Mouse (Mus musculus) T-helper 17 cell (primary cell): ENCODE measurements around the gene Hes6.

Experiments
- in situ Hi-C, 2 experiments: fragments of 300-600 bp; cut with MboI, MseI; formaldehyde crosslinking; loops; 1 replicate in 1 of 2; 2 replicates in 1 of 2; pipeline ENCODE4 v1.15.1; 2025; ENCODE audit warnings: high pct_unique_total_duplicates in 2 of 2

Gene Hes6

DNA sequence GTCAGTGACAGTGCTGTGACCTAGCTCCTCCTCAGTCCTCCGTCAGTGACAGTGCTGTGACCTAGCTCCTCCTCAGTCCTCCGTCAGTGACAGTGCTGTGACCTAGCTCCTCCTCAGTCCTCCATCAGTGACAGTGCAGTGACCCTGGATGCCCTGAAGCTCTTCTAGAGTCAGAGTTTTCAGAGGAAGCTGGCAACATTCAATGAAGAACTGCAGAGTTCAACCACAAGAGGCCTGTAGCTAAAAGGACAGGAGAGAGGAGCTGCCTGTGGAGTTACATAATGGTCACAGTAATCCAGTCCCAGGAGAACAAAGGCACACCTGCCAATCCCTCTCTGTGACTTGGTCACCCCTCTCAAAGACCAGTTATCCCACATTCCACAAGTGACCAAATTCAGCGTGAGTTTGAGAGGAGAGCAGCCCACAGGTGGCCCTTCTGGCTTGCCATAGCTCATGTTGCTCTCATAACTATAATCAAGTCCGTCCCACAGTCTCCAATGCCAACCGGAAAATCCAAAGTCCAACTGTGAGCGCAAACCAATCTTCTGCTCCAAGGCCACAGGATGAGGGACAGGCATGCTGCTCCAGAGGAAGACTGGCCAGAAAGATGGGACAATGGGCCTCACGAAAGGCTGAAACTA, 28.6 kb upstream of the Hes6 start:
- in situ Hi-C loops: loop anchor here in 1 of 2 experiments (10.0 kb wide), 1 partner anchor 962 kb away; no protein-coding TSS in a partner anchor

DNA sequence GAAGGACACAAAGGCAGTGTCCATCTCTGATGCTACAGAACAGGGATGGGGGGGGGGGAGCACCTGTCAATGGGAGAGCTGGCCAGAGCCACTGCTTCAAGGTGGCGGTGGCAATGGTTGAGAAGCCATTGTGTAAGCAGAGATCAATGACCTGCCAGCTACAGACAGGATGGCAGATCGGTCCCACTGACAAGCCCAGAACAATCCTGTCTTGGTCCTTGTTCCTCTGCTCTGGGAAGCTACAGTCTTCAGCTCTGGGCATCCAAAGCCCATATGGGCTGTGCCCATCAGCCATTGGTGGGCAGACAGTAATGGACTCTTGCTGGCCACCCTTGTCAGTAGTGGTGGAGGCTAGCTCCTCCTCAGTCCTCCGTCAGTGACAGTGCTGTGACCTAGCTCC, 28.0 kb upstream of the Hes6 start:
- in situ Hi-C loops: loop anchor here in 1 of 2 experiments (10.0 kb wide), 1 partner anchor 963 kb away; no protein-coding TSS in a partner anchor

DNA sequence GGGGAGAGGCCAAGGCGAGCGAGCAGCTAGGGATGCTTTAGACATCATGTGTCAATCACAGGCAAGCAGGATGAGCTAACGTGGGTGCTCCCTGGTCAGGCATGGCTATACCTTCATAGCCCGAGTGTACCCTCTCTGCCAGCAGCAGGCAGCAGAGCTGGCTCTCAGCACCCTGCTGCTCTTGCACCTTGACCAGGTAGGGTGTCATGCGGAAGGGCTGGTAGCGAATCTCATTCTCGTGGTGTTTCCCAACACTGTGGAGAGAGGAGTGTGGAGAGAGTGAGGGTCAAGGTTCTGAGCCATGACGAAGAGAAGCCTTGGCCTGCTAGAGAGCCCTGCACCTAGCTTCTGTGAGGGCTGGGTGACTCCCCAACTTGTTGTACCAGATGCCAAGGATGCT, 25.9 kb upstream of the Hes6 start:
- in situ Hi-C loops: loop anchor here in 1 of 2 experiments (5.0 to 10.0 kb wide), 2 partner anchors 48 to 965 kb away; no protein-coding TSS in a partner anchor

DNA sequence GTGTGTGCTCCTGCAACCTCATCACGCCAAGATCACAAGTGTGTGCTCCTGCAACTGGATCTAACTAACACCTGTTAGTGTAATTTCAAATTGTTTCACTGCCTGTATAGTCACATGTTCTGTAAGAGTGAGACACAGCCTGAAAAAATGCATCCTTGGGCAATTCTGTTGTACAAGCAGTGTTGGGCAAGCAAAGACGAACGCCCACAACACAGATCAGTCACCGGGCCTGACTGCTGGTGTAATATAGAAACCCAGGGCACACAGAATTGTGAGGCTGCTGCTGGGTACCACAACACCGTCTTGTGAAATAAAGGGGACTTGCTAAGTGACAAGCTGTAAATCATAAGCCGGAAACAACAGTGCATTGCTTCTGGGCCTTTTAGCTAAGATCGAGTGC, 23.7 kb upstream of the Hes6 start:
- in situ Hi-C loops: loop anchor here in 1 of 2 experiments (5.0 kb wide), 1 partner anchor 50 kb away; no protein-coding TSS in a partner anchor

DNA sequence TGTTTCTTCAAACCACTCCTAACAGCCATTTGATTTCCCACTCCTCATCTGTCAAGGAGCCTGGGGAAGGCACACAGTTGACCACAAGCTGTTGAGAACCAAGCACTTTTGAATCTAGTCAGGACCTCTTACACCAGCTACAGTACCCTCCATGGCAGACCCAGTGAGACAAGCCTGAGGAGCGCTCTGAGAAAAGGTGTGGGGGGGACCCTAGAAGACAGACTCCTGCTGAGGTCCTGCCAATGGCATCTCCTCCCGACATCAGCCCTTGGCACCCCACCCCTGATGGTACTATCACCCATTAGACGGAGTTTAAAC, 23.2 kb upstream of the Hes6 start:
- in situ Hi-C loops: loop anchor here in 1 of 2 experiments (5.0 kb wide), 1 partner anchor 50 kb away; no protein-coding TSS in a partner anchor

DNA sequence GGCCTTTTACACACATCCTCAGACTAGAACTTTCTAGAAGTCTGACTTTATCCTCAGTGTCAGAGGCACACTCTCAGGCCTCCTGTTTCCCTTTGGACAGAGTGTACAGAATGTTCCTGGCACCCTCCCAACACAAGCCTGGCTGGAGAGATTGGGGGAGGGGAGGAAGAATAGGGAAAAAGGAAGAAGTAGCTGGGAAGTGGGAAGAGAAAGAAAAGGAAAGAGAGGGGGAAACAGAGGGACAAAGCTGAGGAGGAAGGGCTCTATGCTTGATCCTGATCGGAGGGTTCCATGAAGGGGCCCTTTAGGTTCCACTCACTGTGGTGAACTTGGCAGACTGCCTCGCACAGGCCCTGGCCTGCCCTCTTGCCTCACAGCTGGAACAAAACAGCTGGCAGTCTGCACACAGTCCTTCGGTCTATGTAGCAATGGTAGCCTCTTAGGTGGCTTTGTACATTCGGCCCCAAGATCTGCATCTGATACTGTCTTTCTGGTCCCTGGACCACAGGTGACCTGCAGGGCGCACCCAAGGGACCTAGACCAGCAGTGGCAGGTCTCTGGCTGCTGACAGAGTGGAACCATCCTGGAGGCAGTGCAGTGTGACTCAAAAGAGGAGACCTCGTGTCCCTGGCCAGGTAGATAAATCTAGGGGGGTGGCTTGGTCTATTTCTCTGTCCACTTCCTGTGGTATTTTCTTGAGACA, 22.7 kb upstream of the Hes6 start:
- in situ Hi-C loops: loop anchor here in 1 of 2 experiments (5.0 kb wide), 1 partner anchor 51 kb away; no protein-coding TSS in a partner anchor

DNA sequence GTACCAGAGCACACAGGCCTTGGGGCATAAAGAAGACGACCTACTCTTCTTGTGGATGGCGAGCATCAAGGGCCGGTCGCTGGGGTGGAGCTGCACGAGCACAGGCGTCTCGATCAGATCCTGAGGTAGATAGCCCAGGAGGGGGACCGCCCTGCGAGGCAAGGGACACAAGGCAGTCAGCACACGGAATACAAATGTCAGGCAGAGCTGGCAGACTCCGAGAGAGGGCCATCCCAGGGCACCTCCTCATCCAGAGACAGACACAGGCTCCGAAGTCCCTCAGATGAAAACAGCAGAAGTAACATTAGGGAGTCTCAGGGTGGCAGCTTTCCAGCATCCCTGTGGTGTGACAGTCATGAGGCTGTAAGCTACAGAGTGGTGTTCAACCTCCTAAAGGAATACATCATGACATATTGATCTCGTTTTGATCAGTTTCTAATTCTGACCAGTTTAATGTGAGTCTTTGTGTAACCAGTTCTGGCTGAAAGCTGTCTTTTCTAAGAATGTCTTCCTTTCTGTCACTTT, 21.8 kb upstream of the Hes6 start:
- in situ Hi-C loops: loop anchor here in 1 of 2 experiments (5.0 kb wide), 1 partner anchor 52 kb away; no protein-coding TSS in a partner anchor

DNA sequence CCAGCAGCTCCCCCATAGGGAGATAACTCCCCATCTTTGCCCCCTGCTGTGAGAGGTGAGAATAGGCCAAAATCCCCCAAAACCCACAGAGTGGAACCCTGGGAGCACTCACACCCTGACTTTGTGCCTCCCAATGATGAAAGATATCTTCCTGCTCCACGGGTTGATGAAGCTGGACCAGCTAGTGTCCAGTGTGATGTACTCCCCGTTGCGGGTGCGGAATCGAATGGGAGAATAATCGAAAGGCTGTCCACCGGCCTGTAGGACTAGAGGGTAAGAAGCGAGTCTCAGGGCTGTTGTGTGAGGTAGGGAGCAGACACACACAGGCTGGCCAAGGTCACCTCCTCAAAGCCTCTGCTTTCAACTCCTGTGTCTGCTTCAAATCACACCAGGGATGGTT, 21.1 kb upstream of the Hes6 start:
- in situ Hi-C loops: loop anchor here in 1 of 2 experiments (5.0 kb wide), 1 partner anchor 52 kb away; no protein-coding TSS in a partner anchor

DNA sequence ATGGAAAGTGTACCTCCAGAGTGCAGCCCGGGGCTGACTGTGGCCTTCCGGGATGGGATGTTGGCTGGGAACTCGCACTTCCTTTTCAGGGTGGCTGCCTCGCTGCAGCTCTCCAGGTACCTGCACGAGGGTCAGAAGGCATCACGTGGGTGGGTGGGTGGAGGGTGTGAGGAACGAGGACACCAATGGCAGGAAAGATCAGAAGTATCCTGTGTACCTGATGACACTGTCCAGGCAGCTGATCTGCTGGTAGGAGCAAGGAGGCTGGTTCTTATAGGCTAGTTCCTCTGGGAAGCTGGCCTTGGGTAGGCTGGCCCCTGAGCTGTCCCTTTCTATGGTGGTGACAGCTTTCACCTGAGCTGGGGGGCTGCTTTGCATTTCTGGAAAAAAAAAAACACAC, 16.9 kb upstream of the Hes6 start:
- in situ Hi-C loops: no loop called here

DNA sequence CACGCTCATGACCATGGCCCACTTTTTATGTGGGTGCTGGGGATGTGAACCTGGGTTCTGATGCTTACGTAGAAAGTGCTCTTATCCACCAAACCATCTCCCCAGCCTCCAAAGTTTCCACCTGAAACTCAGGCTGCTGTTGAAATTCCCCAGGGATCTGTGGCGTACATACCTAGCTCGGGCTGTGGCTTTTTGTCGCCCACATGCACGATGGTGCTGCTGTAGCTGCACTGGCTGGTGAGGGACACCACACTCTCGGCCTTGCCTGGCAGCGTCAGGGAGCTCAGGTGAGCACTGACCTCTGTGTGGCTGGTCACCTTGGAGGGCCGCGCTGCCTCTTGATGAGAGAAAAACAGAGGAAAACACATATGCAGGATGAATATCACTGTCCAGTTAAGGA, 15.4 kb upstream of the Hes6 start:
- in situ Hi-C loops: loop anchor here in 1 of 2 experiments (5.0 kb wide), 1 partner anchor 53 kb away; no protein-coding TSS in a partner anchor

DNA sequence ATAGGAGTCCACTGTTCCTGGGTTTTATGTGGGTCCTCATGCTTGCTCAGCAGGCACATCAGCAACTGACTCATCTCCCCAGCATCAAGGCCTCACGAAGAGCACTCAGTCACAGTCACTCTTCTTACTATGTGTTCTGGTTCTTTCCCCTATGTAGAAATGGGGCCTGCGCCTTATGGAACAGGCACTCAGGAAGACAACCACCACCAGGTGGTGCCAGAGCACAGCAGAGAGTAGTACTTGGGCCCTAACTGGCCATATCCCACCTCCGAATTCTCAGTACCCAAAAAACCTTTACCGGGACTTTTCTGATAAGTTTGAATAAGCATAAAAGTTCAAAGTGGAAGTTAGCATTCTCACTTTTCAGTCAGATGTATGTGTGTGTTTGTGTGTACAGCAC, 14.8 kb upstream of the Hes6 start:
- in situ Hi-C loops: loop anchor here in 1 of 2 experiments (5.0 kb wide), 1 partner anchor 54 kb away; no protein-coding TSS in a partner anchor

DNA sequence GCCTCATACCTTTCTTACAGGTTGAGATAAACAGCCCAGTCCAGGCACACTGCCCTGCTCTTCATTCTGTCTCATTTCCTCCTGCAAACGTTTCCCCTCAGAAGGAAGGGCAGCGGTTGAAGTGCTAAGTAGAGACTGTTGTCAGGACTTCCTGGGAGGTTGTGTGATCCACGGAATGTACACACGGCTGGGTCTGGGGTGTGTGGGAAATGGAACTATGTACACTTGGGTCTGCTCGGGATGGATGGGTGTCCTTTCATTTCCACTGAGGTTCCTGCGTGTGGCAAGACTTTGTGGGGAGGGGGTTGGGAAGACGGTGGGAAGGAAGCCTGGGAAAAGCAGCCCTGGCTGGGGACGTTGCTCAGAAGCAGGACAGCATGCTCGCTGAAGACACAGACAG, 12.6 kb upstream of the Hes6 start:
- in situ Hi-C loops: loop anchor here in 1 of 2 experiments (5.0 kb wide), 1 partner anchor 56 kb away; no protein-coding TSS in a partner anchor

DNA sequence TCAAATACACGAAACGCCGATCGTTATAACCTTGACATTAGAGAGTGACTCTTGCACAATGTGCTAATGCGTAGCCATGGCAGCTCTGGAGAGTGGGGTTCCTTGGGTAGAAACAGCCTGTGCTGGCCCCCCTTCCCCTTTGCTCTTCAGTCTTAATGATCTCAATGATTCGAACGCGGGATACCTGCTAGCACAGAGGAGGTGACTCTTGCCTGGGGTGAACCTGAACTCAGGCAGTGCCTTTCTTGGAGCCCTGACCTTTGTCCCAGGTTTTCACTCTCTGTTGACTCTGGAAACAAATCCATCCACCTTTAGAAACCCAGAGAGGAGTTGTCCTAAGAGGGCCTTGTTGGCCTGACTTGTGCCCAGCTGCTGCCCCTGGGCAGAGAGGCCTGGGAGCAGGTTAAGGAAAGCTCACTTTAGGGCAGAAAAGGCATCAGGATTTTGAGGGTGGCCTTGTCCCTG, 6.8 kb upstream of the Hes6 start:
- in situ Hi-C loops: loop anchor here in 1 of 2 experiments (25.0 kb wide), 1 partner anchor 1217 kb away; the partner anchor contains the start of genes Cops9 and Otos

DNA sequence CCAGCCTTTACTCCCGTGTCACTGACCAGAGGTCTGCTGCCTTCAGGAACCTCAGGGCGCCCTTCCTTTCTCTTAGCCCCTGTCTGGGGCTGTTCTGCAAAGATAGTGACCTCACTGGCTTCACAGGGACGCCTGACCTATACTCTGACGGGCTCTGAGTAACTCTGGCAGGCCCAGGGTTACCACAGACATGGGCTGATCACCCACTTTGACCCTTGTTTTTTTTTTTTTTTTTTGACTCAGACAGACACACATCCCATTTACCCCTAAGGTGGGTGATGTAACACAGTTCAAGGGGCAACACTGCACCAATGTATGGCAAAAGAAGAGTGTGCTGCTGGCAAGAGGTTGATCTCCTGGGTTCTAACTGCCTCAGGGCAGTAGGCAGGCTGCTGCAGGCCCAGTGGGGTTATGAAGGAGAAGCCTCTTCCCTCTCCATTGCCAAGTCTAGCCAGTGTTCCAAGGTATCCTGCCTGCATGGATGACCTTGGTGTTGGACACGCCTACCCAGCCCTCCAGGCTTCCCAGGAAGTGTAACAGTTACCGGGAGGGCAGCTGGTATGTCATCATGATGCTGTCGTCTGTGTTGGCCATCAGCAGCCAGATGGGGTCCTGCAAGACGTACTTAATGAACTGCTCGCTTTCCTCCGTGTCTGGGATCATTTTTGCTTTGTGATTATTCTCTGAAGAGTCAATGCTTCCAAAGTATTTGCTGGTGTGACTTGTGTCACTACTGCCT, 6.2 kb upstream of the Hes6 start:
- in situ Hi-C loops: loop anchor here in 1 of 2 experiments (25.0 kb wide), 1 partner anchor 1217 kb away; the partner anchor contains the start of genes Cops9 and Otos

DNA sequence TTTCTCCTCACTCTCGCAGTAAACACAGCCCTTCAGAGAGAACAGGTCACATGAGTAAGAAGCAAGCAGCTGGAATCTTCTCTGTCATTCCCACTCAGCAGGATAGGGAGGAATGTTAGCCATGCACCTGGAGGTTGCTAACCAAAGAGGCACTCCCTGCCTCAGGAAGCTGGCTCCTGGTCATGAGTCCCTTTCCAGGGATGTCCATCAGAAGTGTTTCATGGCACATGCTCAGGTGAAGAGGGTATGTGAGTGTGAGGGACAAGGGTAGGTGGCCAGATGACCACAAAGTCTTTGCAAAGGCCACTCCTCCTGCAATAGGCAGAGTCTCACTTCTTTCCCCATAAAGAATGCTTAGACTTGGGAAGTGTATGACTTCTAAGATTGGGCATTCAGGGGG, 4.2 kb upstream of the Hes6 start:
- in situ Hi-C loops: loop anchor here in 1 of 2 experiments (25.0 kb wide), 1 partner anchor 1219 kb away; the partner anchor contains the start of genes Cops9 and Otos

DNA sequence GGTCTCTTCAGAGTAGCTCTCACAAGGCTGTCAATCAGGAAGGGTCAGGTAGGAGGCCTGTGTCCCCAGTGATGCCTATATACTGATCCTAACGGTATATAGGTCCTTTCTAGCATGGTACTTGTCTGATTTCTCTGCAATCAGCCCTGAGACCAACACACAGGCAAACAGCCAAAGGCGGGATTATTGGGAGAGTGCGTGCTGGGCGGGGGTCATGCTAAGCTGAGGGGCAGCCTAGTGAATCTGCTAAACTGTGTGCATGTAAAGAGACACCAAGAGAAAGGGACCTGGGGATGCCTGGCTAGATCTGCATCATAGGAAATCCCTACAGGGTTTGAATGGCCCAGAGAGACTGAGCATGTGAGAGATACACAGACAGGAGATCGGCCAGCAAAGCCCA, 1.5 kb upstream of the Hes6 start:
- in situ Hi-C loops: loop anchor here in 1 of 2 experiments (25.0 kb wide), 1 partner anchor 1222 kb away; the partner anchor contains the start of genes Cops9 and Otos

DNA sequence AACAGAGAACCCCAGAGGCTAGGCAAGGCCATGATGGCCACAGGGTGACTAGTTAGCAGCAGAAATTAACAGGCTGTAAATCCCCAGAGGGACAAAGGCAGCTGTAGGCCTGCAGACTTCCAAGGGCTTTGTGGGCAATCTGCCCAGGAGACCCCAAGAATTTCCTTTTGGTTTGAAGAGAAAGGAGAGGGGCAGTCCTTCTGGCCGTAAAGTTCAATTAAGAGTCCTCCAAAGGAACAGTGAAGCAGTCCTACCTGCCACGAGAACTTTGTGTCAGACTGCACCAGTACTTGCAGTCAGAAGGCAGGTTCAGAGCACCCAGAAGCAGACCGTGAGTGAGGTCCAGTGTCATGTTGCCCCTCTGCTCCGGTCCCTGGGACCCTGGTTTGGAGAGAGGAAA, 1.1 kb upstream of the Hes6 start:
- in situ Hi-C loops: loop anchor here in 1 of 2 experiments (25.0 kb wide), 1 partner anchor 1222 kb away; the partner anchor contains the start of genes Cops9 and Otos

DNA sequence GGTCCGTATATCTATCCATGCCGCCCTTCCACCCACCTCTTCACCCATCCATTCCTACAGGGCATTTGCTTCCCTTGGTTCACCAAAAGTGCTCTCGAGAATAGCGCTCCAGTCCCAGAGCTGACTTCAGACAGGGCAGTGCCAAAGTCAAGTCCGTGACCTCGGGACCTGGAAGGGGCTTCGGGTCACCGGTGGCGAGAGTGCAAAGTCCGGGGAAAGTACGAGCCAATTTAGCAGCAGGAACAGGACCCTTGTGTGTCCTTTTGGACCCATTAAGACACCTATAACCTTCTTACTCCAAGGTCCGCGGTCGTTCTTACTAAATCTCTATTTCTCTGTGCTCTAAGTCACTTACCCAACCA, 321 bp downstream of the Hes6 start:
- in situ Hi-C loops: loop anchor here in 1 of 2 experiments (25.0 kb wide), 1 partner anchor 1224 kb away; the partner anchor contains the start of genes Cops9 and Otos

DNA sequence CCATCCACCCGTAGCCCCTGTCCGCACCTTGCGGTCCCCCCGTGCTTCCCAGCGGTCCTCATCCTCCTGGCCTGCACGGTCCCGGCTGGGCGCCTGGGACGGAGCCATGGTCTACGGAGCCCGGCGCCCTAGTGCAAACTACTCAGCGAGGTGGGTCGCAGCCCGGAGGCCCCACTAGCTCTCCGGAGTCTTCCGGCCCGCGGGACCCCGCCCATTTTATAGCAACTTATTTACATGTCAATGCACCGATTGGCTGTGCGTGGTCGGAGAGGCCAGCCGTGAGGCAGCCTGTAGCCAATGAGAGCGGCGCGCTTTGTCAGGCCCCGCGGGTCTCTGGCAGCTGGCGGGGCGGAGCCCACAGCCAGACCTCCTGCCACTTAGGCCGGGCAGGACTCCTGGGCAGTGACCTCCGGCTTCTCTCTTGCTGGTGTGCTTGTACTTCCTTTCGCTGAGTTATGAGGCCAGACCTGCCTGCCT, 770 bp downstream of the Hes6 start:
- in situ Hi-C loops: loop anchor here in 1 of 2 experiments (25.0 kb wide), 1 partner anchor 1224 kb away; the partner anchor contains the start of genes Cops9 and Otos

DNA sequence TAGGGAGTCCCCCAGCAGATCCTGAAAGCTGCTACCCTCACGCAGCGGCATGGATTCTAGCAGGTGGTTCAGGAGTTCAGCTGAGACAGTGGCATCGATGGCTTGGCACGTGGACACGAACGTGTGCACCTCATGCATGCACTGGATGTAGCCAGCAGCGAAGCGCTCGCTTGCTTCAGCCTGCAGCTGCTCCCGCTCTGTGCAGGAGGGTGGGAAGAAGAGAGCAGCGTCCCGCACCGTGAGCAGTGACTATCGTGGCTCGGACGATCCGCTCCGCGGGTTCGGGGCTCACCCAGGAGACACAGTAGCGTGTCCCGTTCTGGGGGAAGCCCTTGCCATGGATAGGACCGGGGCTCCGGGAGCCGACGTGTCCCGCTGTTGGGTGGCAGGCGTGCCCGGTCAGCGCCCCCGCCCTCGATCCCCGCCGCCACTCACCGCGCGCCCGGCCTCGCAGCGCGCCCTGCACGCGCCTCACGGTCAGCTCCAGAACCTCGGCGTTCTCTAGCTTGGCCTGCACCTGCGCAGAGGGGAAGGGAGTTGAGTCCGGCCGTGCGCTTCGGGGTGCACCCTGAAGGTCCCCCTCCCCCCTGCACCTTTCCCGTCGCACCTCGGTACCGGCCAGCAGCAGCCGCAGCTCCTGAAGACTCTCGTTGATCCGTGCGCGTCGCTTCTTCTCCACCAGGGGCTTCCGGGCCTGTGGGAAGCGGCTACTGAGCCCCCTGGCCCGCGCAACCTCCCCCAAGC, 1.4 kb downstream of the Hes6 start:
- in situ Hi-C loops: loop anchor here in 1 of 2 experiments (25.0 kb wide), 1 partner anchor 1225 kb away; the partner anchor contains the start of genes Cops9 and Otos
